Mouse (Mus musculus) hindbrain, embryonic 16.5 days (tissue): ENCODE results near the gene Camta1. TPM values are rescaled to one million over a fixed set of nuclear protein-coding genes. Genes with fewer than 3 reads are reported as not detected.
A peak's percentile ranks its signal among the peaks of the same experiment; 100 is the strongest.

Source experiments
- ATAC-seq: fragments of 200-750 bp; cut with Nextera tagmentation; 2 replicates; pipeline ENCODE4 v1.8.0; 2017; ENCODE audit warnings: moderate TSS enrichment, moderate library complexity
- H3K27ac ChIP-seq: fragments of 300-500 bp; sonication (generic); 2 replicates; pipeline ENCODE4 v1.5.1; 2014; ENCODE audit warnings: low read depth, mild to moderate bottlenecking, control low read depth, low read length, moderate library complexity
- H3K27me3 ChIP-seq: fragments of 300-500 bp; sonication (generic); replicated peaks from 2 replicates; pipeline ENCODE4 v1.6.1; 2014; ENCODE audit warnings: low read length; ENCODE audit not compliant: control insufficient read depth, insufficient read depth
- H3K36me3 ChIP-seq: fragments of 300-500 bp; sonication (generic); 2 replicates; pipeline ENCODE4 v1.6.1; 2014; ENCODE audit warnings: mild to moderate bottlenecking, low read length, moderate library complexity, mixed read lengths; ENCODE audit not compliant: control insufficient read depth, insufficient read depth
- H3K4me1 ChIP-seq: fragments of 300-500 bp; sonication (generic); 2 replicates; pipeline ENCODE4 v1.6.1; 2014; ENCODE audit warnings: low read depth, low read length; ENCODE audit not compliant: control insufficient read depth, insufficient read depth
- H3K4me2 ChIP-seq: fragments of 300-500 bp; sonication (generic); 2 replicates; pipeline ENCODE4 v1.6.1; 2014; ENCODE audit warnings: mild to moderate bottlenecking, low read length, control low read depth, moderate library complexity
- H3K4me3 ChIP-seq: fragments of 300-500 bp; sonication (generic); 2 replicates; pipeline ENCODE4 v1.5.1; 2014; ENCODE audit warnings: mild to moderate bottlenecking, low read length, control low read depth, moderate library complexity
- H3K9ac ChIP-seq: fragments of 300-500 bp; sonication (generic); 2 replicates; pipeline ENCODE4 v1.6.1; 2014; ENCODE audit warnings: low read depth, mild to moderate bottlenecking, control low read depth, low read length, moderate library complexity
- H3K9me3 ChIP-seq: fragments of 300-500 bp; sonication (generic); 2 replicates; pipeline ENCODE4 v1.6.1; 2014; ENCODE audit warnings: mild to moderate bottlenecking, low read length, moderate library complexity; ENCODE audit not compliant: control insufficient read depth
- WGBS: fragments of 180-500 bp; shearing (Covaris S2); extraction: QIAGEN DNeasy Blood & Tissue Kit; methylation state at CpG from one replicate; pipeline ENCODE4 v1.1.7; 2014; 5-methylcytosine and 5-hydroxymethylcytosine counted together
- polyA plus RNA-seq: library from polyadenylated mRNA; unstranded; fragments of >200 nt; fragmentation: Nextera tagmentation; extraction: Ambion mirVana; gene quantifications from 2 replicates; pipeline ENCODE4 v1.2.1, GENCODE M21; 2015

Camta1 gene
- polyA plus RNA-seq, 1 experiment from 2014 or later, result 153 TPM

- H3K27me3 ChIP-seq, result no peaks in the 10 kb centered on the region
- 72% methylated on average over 12 of the region's 12 CpGs for WGBS
- no peak overlapping the region for H3K9ac ChIP-seq
- no peaks in the 10 kb centered on the region for H3K9me3 ChIP-seq
- H3K27ac ChIP-seq, result no peak overlapping the region
- ATAC-seq, result peak; percentile 13; the same call in 1 of the 2 replicates
- H3K4me2 ChIP-seq, result no peak overlapping the region
- H3K4me3 ChIP-seq, result no peak overlapping the region
- H3K4me1 ChIP-seq, result peaks cover 26% of the 10 kb centered on the region
- H3K36me3 ChIP-seq, result no peaks in the 10 kb centered on the region
Observed at GRCm38 (mm10) chr4:151739348-151739956, 122.2 kb downstream of the Camta1 start.

GRCm38 (mm10) chr4:151738875-151739274 is 122.8 kb downstream of the Camta1 start:
- Histone ChIP-seq H3K9ac (no peak overlapping the region), H3K4me3 (no peak overlapping the region), H3K9me3 (no peaks in the 10 kb centered on the region), H3K27me3 (no peaks in the 10 kb centered on the region), H3K4me2 (no peak overlapping the region), H3K36me3 (no peaks in the 10 kb centered on the region), H3K4me1 (peaks cover 26% of the 10 kb centered on the region), H3K27ac (no peak overlapping the region; the same call in 1 of the 2 replicates)
- WGBS, result 52% methylated on average over 11 of the region's 11 CpGs
- ATAC-seq, result no peak

GRCm38 (mm10) chr4:151738280-151738679 is 123.4 kb downstream of the Camta1 start:
- no peaks in the 10 kb centered on the region for H3K9me3 ChIP-seq
- H3K4me1 ChIP-seq, result peaks cover 26% of the 10 kb centered on the region
- WGBS, result 59% methylated on average over 5 of the region's 5 CpGs
- peak overlapping the region; percentile 49; the same call in 1 of the 2 replicates for H3K27ac ChIP-seq
- no peaks in the 10 kb centered on the region for H3K27me3 ChIP-seq
- no peak for ATAC-seq
- H3K4me3 ChIP-seq, result no peak overlapping the region
- H3K4me2 ChIP-seq, result no peak overlapping the region
- H3K9ac ChIP-seq, result 0 out of 2 replicates have a peak overlapping the region, but pooled peaks have one; percentile 25
- H3K36me3 ChIP-seq, result no peaks in the 10 kb centered on the region

- Histone ChIP-seq H3K4me3 (no peak overlapping the region), H3K9me3 (no peaks in the 10 kb centered on the region), H3K4me1 (peaks cover 2% of the 10 kb centered on the region; the same call in 1 of the 2 replicates), H3K27me3 (no peaks in the 10 kb centered on the region), H3K9ac (no peak overlapping the region), H3K36me3 (no peaks in the 10 kb centered on the region), H3K4me2 (no peak overlapping the region), H3K27ac (no peak overlapping the region)
- 75% methylated on average over 10 of the region's 10 CpGs for WGBS
- no peak for ATAC-seq
Observed at GRCm38 (mm10) chr4:151732668-151733067, 129.0 kb downstream of the Camta1 start.

- H3K4me2 ChIP-seq, result no peak overlapping the region
- H3K36me3 ChIP-seq, result no peaks in the 10 kb centered on the region
- H3K4me1 ChIP-seq, result peaks cover 6% of the 10 kb centered on the region; the same call in 1 of the 2 replicates
- 0 out of 2 replicates have a peak, but pooled peaks have one; percentile 17 for ATAC-seq
- WGBS, result 78% methylated on average over 4 of the region's 4 CpGs
- no peak overlapping the region for H3K27ac ChIP-seq
- no peaks in the 10 kb centered on the region for H3K9me3 ChIP-seq
- no peaks in the 10 kb centered on the region for H3K27me3 ChIP-seq
- no peak overlapping the region for H3K9ac ChIP-seq
- no peak overlapping the region for H3K4me3 ChIP-seq
Observed at GRCm38 (mm10) chr4:151730037-151730759, 131.5 kb downstream of the Camta1 start.

- H3K4me3 ChIP-seq, result no peak overlapping the region
- H3K4me2 ChIP-seq, result no peak overlapping the region
- no peaks in the 10 kb centered on the region for H3K36me3 ChIP-seq
- WGBS, result 74% methylated on average over 4 of the region's 4 CpGs
- no peak for ATAC-seq
- no peak overlapping the region for H3K9ac ChIP-seq
- peaks cover 6% of the 10 kb centered on the region; the same call in 1 of the 2 replicates for H3K4me1 ChIP-seq
- peak overlapping the region; percentile 1; the same call in 1 of the 2 replicates for H3K27ac ChIP-seq
- H3K9me3 ChIP-seq, result no peaks in the 10 kb centered on the region
- H3K27me3 ChIP-seq, result no peaks in the 10 kb centered on the region
Observed at GRCm38 (mm10) chr4:151729116-151729515, 132.6 kb downstream of the Camta1 start.

GRCm38 (mm10) chr4:151728391-151729065 is 133.1 kb downstream of the Camta1 start:
- Histone ChIP-seq H3K9ac (no peak overlapping the region), H3K27me3 (no peaks in the 10 kb centered on the region), H3K4me3 (no peak overlapping the region), H3K4me2 (no peak overlapping the region), H3K4me1 (peaks cover 6% of the 10 kb centered on the region; the same call in 1 of the 2 replicates), H3K9me3 (no peaks in the 10 kb centered on the region), H3K36me3 (no peaks in the 10 kb centered on the region), H3K27ac (peak overlapping the region; percentile 1; the same call in 1 of the 2 replicates)
- ATAC-seq, result no peak
- 62% methylated on average over 11 of the region's 11 CpGs for WGBS

GRCm38 (mm10) chr4:151726396-151726795 is 135.3 kb downstream of the Camta1 start:
- H3K27ac ChIP-seq, result no peak overlapping the region
- no peak for ATAC-seq
- WGBS, result 66% methylated on average over 2 of the region's 2 CpGs

GRCm38 (mm10) chr4:151724897-151725296 is 136.8 kb downstream of the Camta1 start:
- peaks cover 11% of the 10 kb centered on the region for H3K4me1 ChIP-seq
- H3K27ac ChIP-seq, result no peak overlapping the region

More at GRCm38 (mm10) chr4:151726396-151726795, 135.3 kb downstream of the Camta1 start:
- Histone ChIP-seq H3K27me3 (no peaks in the 10 kb centered on the region), H3K9ac (no peak overlapping the region), H3K4me2 (no peak overlapping the region), H3K4me3 (no peak overlapping the region), H3K4me1 (peaks cover 4% of the 10 kb centered on the region; the same call in 1 of the 2 replicates), H3K9me3 (no peaks in the 10 kb centered on the region), H3K36me3 (no peaks in the 10 kb centered on the region)

More at GRCm38 (mm10) chr4:151724897-151725296, 136.8 kb downstream of the Camta1 start:
- Histone ChIP-seq H3K36me3 (no peaks in the 10 kb centered on the region), H3K4me2 (no peak overlapping the region), H3K9me3 (no peaks in the 10 kb centered on the region), H3K9ac (no peak overlapping the region), H3K4me3 (no peak overlapping the region), H3K27me3 (no peaks in the 10 kb centered on the region)
- no peak for ATAC-seq
